Mouse (Mus musculus): ENCODE results near the gene Limch1. TPM values are rescaled to one million over a fixed set of nuclear protein-coding genes. Genes with fewer than 3 reads are reported as not detected.

Limch1 gene
- total RNA-seq, 2 experiments from 2014 or later: 110 to 125 TPM

GRCm38 (mm10) chr5:66866019-66866418 is 120.4 kb downstream of the Limch1 start:
- peak in 1 of 2 experiments; percentile 47 for DNase-seq (ENCODE audit: extremely low spot score in 1 of 2, low spot score in 1 of 2)

GRCm38 (mm10) chr5:66869545-66869944 is 123.9 kb downstream of the Limch1 start:
- DNase-seq (ENCODE audit: extremely low spot score in 1 of 2, low spot score in 1 of 2): no peak

GRCm38 (mm10) chr5:66871521-66872050 is 126.0 kb downstream of the Limch1 start:
- no peak for DNase-seq (ENCODE audit: extremely low spot score in 1 of 2, low spot score in 1 of 2)

GRCm38 (mm10) chr5:66872053-66872452 is 126.4 kb downstream of the Limch1 start:
- peak in 1 of 2 experiments; percentile 20 for DNase-seq (ENCODE audit: extremely low spot score in 1 of 2, low spot score in 1 of 2)

GRCm38 (mm10) chr5:66872681-66873080 is 127.1 kb downstream of the Limch1 start:
- no peak for DNase-seq (ENCODE audit: extremely low spot score in 1 of 2, low spot score in 1 of 2)

- no peak for DNase-seq (ENCODE audit: extremely low spot score in 1 of 2, low spot score in 1 of 2)
Observed at GRCm38 (mm10) chr5:66876018-66876805, 130.6 kb downstream of the Limch1 start.

- DNase-seq (ENCODE audit: extremely low spot score in 1 of 2, low spot score in 1 of 2): no peak
Observed at GRCm38 (mm10) chr5:66877066-66877465, 131.4 kb downstream of the Limch1 start.

GRCm38 (mm10) chr5:66881901-66882341 is 136.3 kb downstream of the Limch1 start:
- no peak for DNase-seq (ENCODE audit: extremely low spot score in 1 of 2, low spot score in 1 of 2)

- DNase-seq (ENCODE audit: extremely low spot score in 1 of 2, low spot score in 1 of 2): no peak
Observed at GRCm38 (mm10) chr5:66882718-66883117, 137.1 kb downstream of the Limch1 start.

GRCm38 (mm10) chr5:66884505-66884904 is 138.9 kb downstream of the Limch1 start:
- no peak for DNase-seq (ENCODE audit: extremely low spot score in 1 of 2, low spot score in 1 of 2)

- no peak for DNase-seq (ENCODE audit: extremely low spot score in 1 of 2, low spot score in 1 of 2)
Observed at GRCm38 (mm10) chr5:66886410-66887120, 140.9 kb downstream of the Limch1 start.

- DNase-seq (ENCODE audit: extremely low spot score in 1 of 2, low spot score in 1 of 2): no peak
Observed at GRCm38 (mm10) chr5:66888061-66888460, 142.4 kb downstream of the Limch1 start.

GRCm38 (mm10) chr5:66889337-66889736 is 143.7 kb downstream of the Limch1 start:
- DNase-seq (ENCODE audit: extremely low spot score in 1 of 2, low spot score in 1 of 2): peak in 1 of 2 experiments; percentile 20

GRCm38 (mm10) chr5:66895440-66896120 is 150.0 kb downstream of the Limch1 start:
- no peak for DNase-seq (ENCODE audit: extremely low spot score in 1 of 2, low spot score in 1 of 2)

- no peak for DNase-seq (ENCODE audit: extremely low spot score in 1 of 2, low spot score in 1 of 2)
Observed at GRCm38 (mm10) chr5:66897584-66897983, 152.0 kb downstream of the Limch1 start.

- DNase-seq (ENCODE audit: extremely low spot score in 1 of 2, low spot score in 1 of 2): no peak
Observed at GRCm38 (mm10) chr5:66898252-66898651, 152.6 kb downstream of the Limch1 start.

- no peak for DNase-seq (ENCODE audit: extremely low spot score in 1 of 2, low spot score in 1 of 2)
Observed at GRCm38 (mm10) chr5:66898811-66899430, 153.3 kb downstream of the Limch1 start.

- no peak for DNase-seq (ENCODE audit: extremely low spot score in 1 of 2, low spot score in 1 of 2)
Observed at GRCm38 (mm10) chr5:66901116-66901515, 155.5 kb downstream of the Limch1 start.

- no peak for DNase-seq (ENCODE audit: extremely low spot score in 1 of 2, low spot score in 1 of 2)
Observed at GRCm38 (mm10) chr5:66904835-66905234, 159.2 kb downstream of the Limch1 start.

- no peak for DNase-seq (ENCODE audit: extremely low spot score in 1 of 2, low spot score in 1 of 2)
Observed at GRCm38 (mm10) chr5:66908883-66909282, 163.3 kb downstream of the Limch1 start.

Measured in layer of hippocampus, postnatal 25 days (tissue).